Mouse (Mus musculus) heart, embryonic 16.5 days (tissue): ENCODE data around the gene Shisa2. TPM values are rescaled to one million over a fixed set of nuclear protein-coding genes. Genes with fewer than 3 reads are reported as not detected.
"Not testable (repeated sequence)": the region's sequence is repeated elsewhere in the genome, so short reads cannot be mapped to it uniquely, and the experiment has no call there.

Experiments
- ATAC-seq: fragments of 200-750 bp; cut with Nextera tagmentation; replicated peaks from 2 replicates; pipeline ENCODE4 v1.8.0; 2017; ENCODE audit warnings: moderate number of reproducible peaks; ENCODE audit not compliant: insufficient read depth, low FRiP score; ENCODE audit errors: extremely low read depth
- H3K27ac ChIP-seq: fragments of 300-500 bp; sonication (generic); 2 replicates; pipeline ENCODE4 v1.5.1; 2014; ENCODE audit warnings: mild to moderate bottlenecking, low read length, control low read depth, moderate library complexity
- H3K27me3 ChIP-seq: fragments of 300-500 bp; sonication (generic); 2 replicates; pipeline ENCODE4 v1.6.1; 2014; ENCODE audit warnings: low read length, mixed read lengths; ENCODE audit not compliant: control insufficient read depth, insufficient read depth
- H3K36me3 ChIP-seq: fragments of 300-500 bp; sonication (generic); 2 replicates; pipeline ENCODE4 v1.6.1; 2014; ENCODE audit not compliant: control insufficient read depth, insufficient read depth
- H3K4me1 ChIP-seq: fragments of 300-500 bp; sonication (generic); 2 replicates; pipeline ENCODE4 v1.6.1; 2014; ENCODE audit warnings: low read length, mixed read lengths; ENCODE audit not compliant: control insufficient read depth, insufficient read depth
- H3K4me2 ChIP-seq: fragments of 300-500 bp; sonication (generic); 2 replicates; pipeline ENCODE4 v1.6.1; 2014; ENCODE audit warnings: low read depth, mild to moderate bottlenecking, control low read depth, low read length
- H3K4me3 ChIP-seq: fragments of 300-500 bp; sonication (generic); 2 replicates; pipeline ENCODE4 v1.5.1; 2014; ENCODE audit warnings: mild to moderate bottlenecking, control low read depth, low read length
- H3K9ac ChIP-seq: fragments of 300-500 bp; sonication (generic); 2 replicates; pipeline ENCODE4 v1.6.1; 2014; ENCODE audit warnings: low read length, control low read depth
- H3K9me3 ChIP-seq: fragments of 300-500 bp; sonication (generic); replicated peaks from 2 replicates; pipeline ENCODE4 v1.6.1; 2016; ENCODE audit warnings: low read length; ENCODE audit not compliant: control insufficient read depth
- WGBS: fragments of 180-500 bp; shearing (Covaris S2); extraction: QIAGEN DNeasy Blood & Tissue Kit; methylation state at CpG from one replicate; pipeline ENCODE4 v1.1.7; 2014; 5-methylcytosine and 5-hydroxymethylcytosine counted together
- polyA plus RNA-seq: library from polyadenylated mRNA; unstranded; fragments of >200 nt; fragmentation: Nextera tagmentation; extraction: Ambion mirVana; gene quantifications from 2 replicates; pipeline ENCODE4 v1.2.1, GENCODE M21; 2015

The Shisa2 gene
- polyA plus RNA-seq, 1 experiment from 2014 or later, result 12.2 TPM

DNA sequence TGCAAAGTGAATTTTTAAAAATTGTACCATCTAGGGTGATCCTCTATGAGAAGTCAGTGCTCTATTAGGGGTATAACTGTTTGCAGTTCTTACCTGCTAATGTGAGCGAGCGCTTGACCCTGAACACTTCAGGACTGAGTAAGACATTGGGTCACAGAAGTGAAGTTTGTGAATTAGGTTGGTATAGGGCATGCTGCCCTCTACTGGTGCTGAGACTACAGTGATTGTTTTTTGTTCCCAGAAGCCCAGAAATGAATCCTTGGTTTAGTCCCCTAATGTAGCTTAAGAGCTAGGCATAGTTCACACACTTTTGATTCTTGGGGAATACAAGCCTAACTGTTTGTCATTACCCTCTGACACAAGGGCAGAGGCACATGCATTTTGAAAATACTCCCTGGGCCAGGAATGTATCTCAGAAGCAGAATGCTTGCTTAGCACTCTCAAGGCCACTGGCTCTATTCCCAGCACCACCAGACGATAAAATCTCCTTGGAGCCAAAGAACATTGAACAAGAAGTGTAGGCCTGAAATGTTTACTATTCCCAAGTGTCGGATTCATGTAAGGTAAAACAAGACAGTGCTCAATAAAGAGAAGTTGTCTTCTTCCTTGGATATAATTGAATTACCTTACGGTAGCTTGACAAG lies 21.0 kb upstream of the Shisa2 start:
- WGBS, result 58% methylated on average over 5 of the region's 5 CpGs
- no peaks in the 10 kb centered on the region for H3K4me1 ChIP-seq
- H3K9me3 ChIP-seq, result no peaks in the 10 kb centered on the region
- ATAC-seq, result no peak
- H3K27me3 ChIP-seq, result no peaks in the 10 kb centered on the region
- no peak overlapping the region for H3K4me2 ChIP-seq
- H3K36me3 ChIP-seq, result no peaks in the 10 kb centered on the region
- no peak overlapping the region for H3K9ac ChIP-seq
- H3K27ac ChIP-seq, result no peak overlapping the region
- no peak overlapping the region for H3K4me3 ChIP-seq

DNA sequence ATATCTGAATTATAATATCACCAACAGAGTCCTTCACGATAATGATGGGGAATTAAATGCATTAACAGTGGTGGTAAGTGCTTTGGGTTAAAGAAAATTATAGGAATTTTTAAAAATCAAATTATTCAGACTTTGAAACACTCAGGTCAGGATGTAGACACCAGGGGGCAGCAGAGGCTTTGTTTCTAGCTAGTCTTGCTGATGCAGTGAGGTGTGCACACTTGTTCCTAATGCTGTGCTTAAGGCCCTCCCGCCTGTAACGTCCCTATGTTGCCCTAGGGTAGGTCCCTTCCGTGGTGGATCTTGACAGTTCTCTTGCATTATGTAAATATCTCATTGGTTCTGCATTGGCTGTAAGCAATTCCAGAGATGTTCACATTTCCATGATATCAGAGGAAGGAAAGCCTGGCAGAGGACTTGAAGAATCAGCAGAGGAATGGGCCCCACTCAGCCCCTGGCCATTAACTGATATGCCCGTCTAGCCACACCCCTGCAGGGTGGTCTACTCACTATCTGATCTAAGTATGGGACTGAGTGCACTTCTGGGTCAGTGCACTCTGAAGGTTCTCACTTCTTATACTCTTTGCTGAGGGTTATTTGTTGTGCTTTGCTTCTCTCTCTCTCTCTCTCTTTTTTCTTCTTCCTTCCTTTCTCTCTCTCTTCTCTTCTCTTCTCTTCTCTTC lies 19.3 kb upstream of the Shisa2 start:
- WGBS, result 17% methylated on average over 5 of the region's 5 CpGs
- H3K4me1 ChIP-seq, result no peaks in the 10 kb centered on the region
- H3K4me3 ChIP-seq, result no peak overlapping the region
- H3K27me3 ChIP-seq, result no peaks in the 10 kb centered on the region
- H3K36me3 ChIP-seq, result no peaks in the 10 kb centered on the region
- ATAC-seq, result no peak
- no peak overlapping the region for H3K4me2 ChIP-seq
- no peak overlapping the region for H3K9ac ChIP-seq
- no peak overlapping the region for H3K27ac ChIP-seq
- H3K9me3 ChIP-seq, result no peaks in the 10 kb centered on the region

DNA sequence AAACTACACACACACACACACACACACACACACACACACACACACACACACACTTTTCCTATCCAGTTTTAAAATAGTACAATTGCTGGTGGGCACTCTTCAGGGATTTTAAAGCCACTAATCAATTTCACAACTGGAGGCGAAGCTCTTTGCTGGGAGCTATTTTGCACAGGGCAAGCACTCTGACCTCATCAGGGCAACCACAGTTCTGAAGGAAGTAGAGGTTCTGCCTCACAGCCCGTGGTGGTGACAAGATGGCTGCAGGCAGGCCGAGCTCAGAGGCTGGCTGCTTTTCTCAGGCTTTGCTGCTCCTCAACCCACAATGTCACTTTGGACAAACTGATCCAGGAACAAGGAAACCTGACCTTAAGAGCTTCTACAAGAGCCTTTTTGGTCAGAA lies 18.1 kb upstream of the Shisa2 start:
- Histone ChIP-seq H3K27me3 (no peaks in the 10 kb centered on the region), H3K27ac (no peak overlapping the region), H3K4me2 (no peak overlapping the region), H3K4me3 (no peak overlapping the region), H3K9ac (no peak overlapping the region), H3K9me3 (0 out of 2 replicates have a peak, but pooled peaks cover under 1% of the 10 kb centered on the region), H3K36me3 (no peaks in the 10 kb centered on the region), H3K4me1 (no peaks in the 10 kb centered on the region)
- ATAC-seq, result no peak
- WGBS, result 42% methylated on average over 3 of the region's 3 CpGs

DNA sequence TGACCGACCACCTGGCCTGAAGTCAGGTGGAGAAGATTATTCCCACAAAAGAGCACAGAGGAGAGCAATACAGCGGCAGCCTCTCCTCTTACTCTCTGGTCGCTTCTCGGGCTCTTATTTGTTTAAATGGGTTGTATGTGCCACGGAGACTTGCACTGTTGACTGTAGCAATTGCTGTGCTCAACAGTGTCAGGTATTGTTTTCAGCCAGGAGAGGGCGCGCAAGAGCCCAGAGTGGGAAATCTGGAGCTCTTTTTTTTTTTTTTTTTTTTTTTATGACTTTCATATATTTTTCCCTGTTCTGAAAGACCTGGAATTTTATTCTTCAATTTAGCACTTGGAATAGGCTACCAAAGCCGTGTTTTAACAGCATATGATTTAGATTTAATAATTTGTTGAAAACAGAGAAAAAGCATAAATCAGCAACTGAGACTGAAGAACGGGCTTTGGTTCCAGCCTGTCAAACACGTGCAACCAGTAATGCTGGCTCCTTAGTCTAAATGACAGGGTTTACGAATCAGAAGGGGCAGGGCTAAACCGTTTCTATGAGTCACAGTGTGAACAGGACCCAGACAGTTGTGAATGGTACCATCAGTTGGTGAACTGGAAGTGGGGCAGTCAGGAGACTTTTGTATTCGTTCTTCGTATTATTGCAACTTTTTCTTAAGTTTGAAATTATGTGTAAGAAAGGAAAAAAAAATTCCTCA lies 12.0 kb upstream of the Shisa2 start:
- 56% methylated on average over 14 of the region's 14 CpGs for WGBS
- no peak overlapping the region for H3K27ac ChIP-seq
- H3K9me3 ChIP-seq, result 0 out of 2 replicates have a peak, but pooled peaks cover 2% of the 10 kb centered on the region
- H3K4me3 ChIP-seq, result no peak overlapping the region
- H3K27me3 ChIP-seq, result no peaks in the 10 kb centered on the region
- no peaks in the 10 kb centered on the region for H3K36me3 ChIP-seq
- no peak overlapping the region for H3K4me2 ChIP-seq
- no peaks in the 10 kb centered on the region for H3K4me1 ChIP-seq
- no peak overlapping the region for H3K9ac ChIP-seq
- ATAC-seq, result no peak

DNA sequence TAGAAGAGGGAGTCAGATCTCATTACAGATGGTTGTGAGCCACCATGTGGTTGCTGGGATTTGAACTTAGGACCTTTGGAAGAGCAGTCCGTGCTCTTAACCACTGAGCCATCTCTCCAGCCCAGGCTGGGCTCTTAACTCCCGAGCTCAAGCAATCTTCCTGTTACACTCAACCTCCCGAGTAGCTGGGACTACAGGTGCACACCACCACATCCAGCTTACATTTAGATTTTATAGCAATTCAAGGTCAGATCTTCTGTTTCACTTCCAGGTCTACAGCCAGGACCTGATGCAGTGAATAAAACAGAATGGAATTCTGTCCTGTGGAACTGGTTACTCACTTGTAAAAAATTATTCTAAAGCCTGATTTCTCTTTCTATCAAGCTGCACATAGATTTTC lies 11.0 kb upstream of the Shisa2 start:
- H3K4me1 ChIP-seq, H3K4me2 ChIP-seq, H3K4me3 ChIP-seq, H3K9me3 ChIP-seq, H3K27me3 ChIP-seq, H3K27ac ChIP-seq, H3K9ac ChIP-seq, H3K36me3 ChIP-seq, ATAC-seq: not testable (repeated sequence)
- 72% methylated on average over 3 of the region's 3 CpGs for WGBS

DNA sequence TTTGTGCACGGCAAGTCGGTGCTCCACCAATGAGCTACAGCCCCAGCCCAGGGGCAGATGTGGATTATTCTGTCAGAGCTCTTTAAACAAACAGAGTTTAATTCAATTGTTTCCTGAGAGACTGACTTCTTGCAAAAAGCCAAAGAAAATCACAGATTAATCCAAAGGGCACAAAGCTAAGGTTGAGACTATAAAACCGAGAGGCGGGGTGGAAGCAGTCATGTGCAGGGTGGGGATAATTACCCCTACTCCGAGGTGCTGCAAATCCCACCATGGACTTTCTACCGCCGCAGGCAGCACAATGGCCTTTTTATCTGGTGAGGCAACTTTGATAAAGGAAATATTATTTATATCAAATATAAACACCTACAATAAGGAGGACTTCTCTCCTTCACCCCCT lies 8.3 kb upstream of the Shisa2 start:
- Histone ChIP-seq H3K9me3 (0 out of 2 replicates have a peak, but pooled peaks cover 2% of the 10 kb centered on the region), H3K4me2 (no peak overlapping the region), H3K9ac (no peak overlapping the region), H3K27ac (no peak overlapping the region), H3K36me3 (no peaks in the 10 kb centered on the region), H3K27me3 (no peaks in the 10 kb centered on the region), H3K4me3 (no peak overlapping the region), H3K4me1 (no peaks in the 10 kb centered on the region)
- WGBS, result 79% methylated on average over 7 of the region's 7 CpGs
- ATAC-seq, result no peak

DNA sequence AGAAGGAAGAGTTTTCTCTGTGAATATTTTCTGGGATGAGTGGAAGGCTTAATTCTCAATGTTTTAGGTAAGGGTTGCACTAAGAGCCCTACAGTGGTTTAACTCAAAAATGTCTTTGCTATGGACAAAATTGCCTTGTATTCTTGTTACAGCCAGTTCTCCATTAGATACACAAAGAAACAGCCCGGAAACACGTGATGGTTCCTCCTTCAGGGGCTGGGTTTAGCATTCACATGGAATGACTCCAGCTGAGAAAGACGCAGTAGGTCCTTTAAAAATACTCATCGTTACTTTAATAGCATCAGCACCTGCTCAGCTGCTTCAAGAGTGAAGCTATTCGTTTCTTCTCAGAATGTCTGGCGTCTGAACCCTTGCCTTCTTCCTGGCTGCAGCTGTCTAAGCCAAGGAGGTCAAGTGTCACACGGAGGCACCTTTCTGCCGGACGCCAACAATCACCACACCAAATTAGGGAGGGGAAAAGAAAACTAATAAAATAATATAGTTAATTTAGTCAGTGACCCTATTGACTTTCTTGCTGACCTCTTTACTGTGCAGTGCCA lies 702 bp upstream of the Shisa2 start:
- H3K4me1 ChIP-seq, result peaks cover 11% of the 10 kb centered on the region
- peak overlapping the region; percentile 87; the same call in 1 of the 2 replicates for H3K4me2 ChIP-seq
- H3K9ac ChIP-seq, result no peak overlapping the region
- H3K27ac ChIP-seq, result no peak overlapping the region
- H3K4me3 ChIP-seq, result peak overlapping the region; percentile 66; the same call in 1 of the 2 replicates
- no peak for ATAC-seq
- no peaks in the 10 kb centered on the region for H3K9me3 ChIP-seq
- no peaks in the 10 kb centered on the region for H3K36me3 ChIP-seq
- H3K27me3 ChIP-seq, result peaks cover 17% of the 10 kb centered on the region
- 49% methylated on average over 9 of the region's 9 CpGs for WGBS

DNA sequence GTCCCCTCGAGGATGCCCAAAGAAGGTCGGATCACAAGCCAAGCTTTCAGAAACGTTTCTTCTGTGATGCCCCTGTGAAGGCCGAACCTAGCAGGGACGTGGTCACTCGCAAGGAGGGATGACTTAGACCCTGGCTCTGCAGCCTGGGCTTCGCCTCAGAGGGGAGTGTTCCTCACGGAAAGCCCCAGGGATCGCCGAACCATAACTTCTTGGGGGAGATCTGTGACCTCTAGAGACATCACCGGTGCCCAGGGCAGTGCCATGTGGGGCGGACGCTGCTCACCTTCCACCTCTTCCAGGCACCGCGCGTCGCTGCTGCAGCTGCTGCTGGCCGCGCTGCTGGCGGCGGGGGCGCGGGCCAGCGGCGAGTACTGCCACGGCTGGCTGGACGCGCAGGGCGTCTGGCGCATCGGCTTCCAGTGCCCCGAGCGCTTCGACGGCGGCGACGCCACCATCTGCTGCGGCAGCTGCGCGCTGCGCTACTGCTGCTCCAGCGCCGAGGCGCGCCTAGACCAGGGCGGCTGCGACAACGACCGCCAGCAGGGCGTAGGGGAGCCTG lies 777 bp downstream of the Shisa2 start:
- Histone ChIP-seq H3K27me3 (peaks cover 17% of the 10 kb centered on the region), H3K36me3 (no peaks in the 10 kb centered on the region), H3K4me1 (peaks cover 11% of the 10 kb centered on the region), H3K4me2 (peak overlapping the region; percentile 87), H3K9ac (peak overlapping the region; percentile 69), H3K4me3 (peak overlapping the region; percentile 66), H3K9me3 (no peaks in the 10 kb centered on the region), H3K27ac (peak overlapping the region; percentile 74)
- ATAC-seq, result peak; percentile 52
- WGBS, result under 1% methylated on average over 51 of the region's 51 CpGs
